Mouse (Mus musculus) lung, adult 2 months (tissue): ENCODE results near the gene Hoxc12. TPM values are rescaled to one million over a fixed set of nuclear protein-coding genes. Genes with fewer than 3 reads are reported as not detected.

Source experiments
- DNase-seq: peaks from one replicate; pipeline ENCODE4 v3.0.0; 2022
- H3K4me1 ChIP-seq: fragments of 200-500 bp; 2 replicates; pipeline ENCODE4 v1.6.1; 2011; ENCODE audit warnings: low read length; ENCODE audit not compliant: control insufficient read depth, insufficient read depth
- H3K4me3 ChIP-seq: fragments of 200-500 bp; replicated peaks from 2 replicates; pipeline ENCODE3; 2011; ENCODE audit warnings: low read depth, mild to moderate bottlenecking, control low read depth, low read length; ENCODE audit errors: extremely low read depth
- CTCF ChIP-seq: fragments of 200-500 bp; IDR thresholded peaks from 2 replicates; pipeline ENCODE4 v1.5.1; 2011; ENCODE audit warnings: mild to moderate bottlenecking, low read length, control low read depth; ENCODE audit not compliant: insufficient read depth
- POLR2A ChIP-seq: fragments of 200-500 bp; IDR thresholded peaks from 2 replicates; pipeline ENCODE4 v1.6.1; 2011; ENCODE audit warnings: low read depth, mild to moderate bottlenecking, control low read depth, low read length, borderline replicate concordance; ENCODE audit errors: extremely low read depth
- WGBS: fragments of 180-500 bp; shearing (Covaris S2); methylation state at CpG from one replicate; pipeline ENCODE4 v1.1.7; 2018; 5-methylcytosine and 5-hydroxymethylcytosine counted together
- polyA plus RNA-seq: library from polyadenylated mRNA; depleted of rRNA; stranded (reverse); fragments of >200 nt; gene quantifications from 2 replicates; pipeline ENCODE4 v1.2.3, GENCODE M21; 2012

Hoxc12 gene
- polyA plus RNA-seq, 1 experiment = not detected

DNA sequence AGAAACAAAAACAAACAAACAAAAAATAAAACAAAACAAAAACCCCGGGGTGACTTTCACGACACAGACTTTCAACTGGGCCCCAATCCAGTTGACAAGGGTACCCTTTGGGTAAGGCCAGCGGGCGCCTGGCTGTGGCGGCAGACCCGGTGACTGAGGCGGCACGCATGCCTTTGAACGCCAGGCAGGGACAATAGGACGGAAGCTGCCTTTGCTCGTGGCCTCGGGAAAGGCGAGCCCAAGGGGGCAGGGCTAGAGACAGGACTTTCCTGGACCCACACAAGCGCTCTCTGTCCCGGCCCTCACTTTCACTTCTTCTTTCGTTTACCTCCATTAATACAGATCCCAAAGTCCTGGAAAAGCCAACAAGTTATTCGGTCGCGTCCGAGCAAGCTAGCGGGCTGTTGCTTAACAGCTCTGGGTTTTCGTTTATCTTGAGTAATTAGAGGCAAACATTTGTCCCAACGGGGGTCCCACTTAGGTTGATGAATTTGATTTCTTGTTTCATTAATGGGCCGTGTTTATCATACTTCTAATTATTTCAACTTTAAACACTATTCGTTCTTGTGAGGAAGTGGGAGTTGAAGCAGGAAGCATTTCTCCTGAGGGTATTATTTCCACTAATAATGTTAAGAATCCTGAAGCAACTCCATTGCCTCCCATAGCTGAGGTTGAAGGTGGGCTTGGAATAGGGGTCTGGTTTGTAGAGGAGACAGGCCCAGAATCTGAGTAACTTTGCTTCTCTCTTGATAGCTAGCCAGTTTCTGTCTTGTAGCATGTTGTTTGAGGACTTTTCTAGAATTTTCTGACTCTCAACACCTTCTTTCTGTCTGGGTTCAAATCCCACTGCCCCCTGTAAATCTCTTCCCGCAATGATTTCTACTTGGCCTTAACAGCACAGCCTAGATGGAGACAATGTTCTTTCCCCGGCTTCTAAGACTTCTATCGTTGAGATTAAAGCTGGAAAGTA lies 27.4 kb downstream of the Hoxc12 start:
- DNase-seq = no peak
- TF ChIP-seq POLR2A (no peak), CTCF (no peak)
- H3K4me3 ChIP-seq = no peak overlapping the region
- 3% methylated on average over 28 of the region's 28 CpGs for WGBS
- H3K4me1 ChIP-seq = 0 out of 2 replicates have a peak, but pooled peaks cover 2% of the 10 kb centered on the region

DNA sequence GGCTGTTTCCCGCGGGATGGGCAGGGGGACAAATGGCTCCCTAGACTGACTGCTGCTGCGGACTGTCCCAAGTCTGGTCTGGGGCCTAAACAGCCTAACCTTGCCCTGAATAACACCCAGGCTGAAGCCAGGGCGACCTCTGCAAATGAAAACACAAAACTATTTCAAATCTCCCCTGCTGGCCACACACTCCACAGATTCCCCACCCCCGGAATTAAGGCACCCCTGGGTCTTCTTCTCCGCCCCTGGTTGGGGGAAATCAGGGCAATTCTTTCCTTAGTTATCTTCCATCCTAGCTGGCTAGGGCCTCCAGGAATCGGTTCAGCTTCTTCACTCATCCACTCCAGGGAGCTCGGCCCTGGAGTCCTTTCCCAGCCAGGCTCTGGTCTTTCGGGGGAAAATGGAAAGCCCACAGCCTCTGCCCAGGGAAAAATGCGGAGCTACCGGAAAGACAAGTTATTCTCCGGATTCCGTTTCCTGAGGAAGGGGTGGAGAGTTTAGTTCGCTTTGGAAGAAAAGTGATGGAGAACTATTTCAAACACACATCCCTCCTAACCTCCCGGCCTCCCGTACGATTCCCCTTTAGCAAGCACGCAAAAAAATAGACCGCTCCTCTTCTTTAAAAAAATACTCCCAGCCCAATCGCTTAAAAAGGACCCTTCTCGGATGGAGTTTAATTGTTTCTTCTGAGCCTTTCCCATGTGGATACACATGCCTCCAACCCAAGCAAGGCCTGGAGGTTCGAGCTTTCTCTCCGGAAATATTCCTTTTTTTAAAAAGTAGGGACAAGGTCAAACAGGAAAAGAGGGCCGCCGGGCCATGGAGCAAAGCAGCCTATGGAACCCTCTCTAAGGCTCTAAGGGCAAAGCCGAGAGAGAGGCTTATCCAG lies 28.7 kb downstream of the Hoxc12 start:
- TF ChIP-seq CTCF (no peak), POLR2A (no peak)
- WGBS = 9% methylated on average over 26 of the region's 26 CpGs
- 0 out of 2 replicates have a peak, but pooled peaks cover 2% of the 10 kb centered on the region for H3K4me1 ChIP-seq
- no peak overlapping the region for H3K4me3 ChIP-seq
- DNase-seq = no peak

- no peak for DNase-seq
- Histone ChIP-seq H3K4me1 (0 out of 2 replicates have a peak, but pooled peaks cover 2% of the 10 kb centered on the region), H3K4me3 (no peak overlapping the region)
- 0 out of 2 replicates have a peak, but pooled peaks have one; percentile 16 for TF ChIP-seq CTCF
- no peak for TF ChIP-seq POLR2A
- 8% methylated on average over 30 of the region's 30 CpGs for WGBS
Measured at GRCm38 (mm10) chr15:102965892-102966775, 29.6 kb downstream of the Hoxc12 start.

- 4% methylated on average over 27 of the region's 27 CpGs for WGBS
- Histone ChIP-seq H3K4me1 (0 out of 2 replicates have a peak, but pooled peaks cover 2% of the 10 kb centered on the region), H3K4me3 (no peak within 1 kb of the TSS)
- DNase-seq = no peak
- no peak for TF ChIP-seq CTCF
- TF ChIP-seq POLR2A = no peak
Measured at GRCm38 (mm10) chr15:102966776-102967311, 30.3 kb downstream of the Hoxc12 start, which contains the start of gene Hoxc10. TSS of gene Hoxc10 (plus strand) at chr15:102966796.

GRCm38 (mm10) chr15:102967312-102967510 lies 30.7 kb downstream of the Hoxc12 start, which contains the start of gene Hoxc5:
TSS of gene Hoxc5 (plus strand) at chr15:102967443.
- no peak for DNase-seq
- TF ChIP-seq CTCF (no peak), POLR2A (no peak)
- Histone ChIP-seq H3K4me3 (no peak within 1 kb of the TSS), H3K4me1 (0 out of 2 replicates have a peak, but pooled peaks cover 2% of the 10 kb centered on the region)
- WGBS = 8% methylated on average over 12 of the region's 12 CpGs

GRCm38 (mm10) chr15:102967511-102968397 lies 31.2 kb downstream of the Hoxc12 start:
- H3K4me3 ChIP-seq = no peak overlapping the region
- H3K4me1 ChIP-seq = 0 out of 2 replicates have a peak, but pooled peaks cover 2% of the 10 kb centered on the region
- no peak for TF ChIP-seq CTCF
- no peak for DNase-seq
- 6% methylated on average over 34 of the region's 34 CpGs for WGBS

- H3K4me3 ChIP-seq = no peak overlapping the region
- TF ChIP-seq CTCF = no peak
- no peak for TF ChIP-seq POLR2A
- H3K4me1 ChIP-seq = no peaks in the 10 kb centered on the region
- no peak for DNase-seq
- WGBS = 32% methylated on average over 1 of the region's 1 CpGs
Measured at GRCm38 (mm10) chr15:102969296-102969695, 32.7 kb downstream of the Hoxc12 start.

- H3K4me1 ChIP-seq = no peaks in the 10 kb centered on the region
- no peak for DNase-seq
- H3K4me3 ChIP-seq = no peak overlapping the region
- TF ChIP-seq CTCF = no peak
- 3% methylated on average over 12 of the region's 12 CpGs for WGBS
Measured at GRCm38 (mm10) chr15:102970740-102971139, 34.2 kb downstream of the Hoxc12 start.
